Mouse (Mus musculus) cerebellum, adult (tissue): Measurements from ENCODE around the gene Cdh23.

Experiments used
- ATAC-seq: cut with Nextera tagmentation; 2 replicates; pipeline ENCODE4 v1.9.2; 2017; ENCODE audit warnings: mild to moderate bottlenecking, moderate library complexity, mixed read lengths; ENCODE audit not compliant: insufficient number of reproducible peaks, low FRiP score, low TSS enrichment

Gene Cdh23

GRCm38 (mm10) chr10:60644079-60644641 lies 52.1 kb downstream of the Cdh23 start:
- ATAC-seq = no peak

GRCm38 (mm10) chr10:60639291-60639690 lies 57.0 kb downstream of the Cdh23 start:
- 0 out of 2 replicates have a peak, but pooled peaks have one; percentile 12 for ATAC-seq

GRCm38 (mm10) chr10:60635568-60636295 lies 60.6 kb downstream of the Cdh23 start:
- no peak for ATAC-seq

GRCm38 (mm10) chr10:60634391-60634790 lies 61.9 kb downstream of the Cdh23 start:
- ATAC-seq = peak; percentile 51

- no peak for ATAC-seq
These were observed 70.2 kb downstream of the Cdh23 start for GRCm38 (mm10) chr10:60626086-60626485.

GRCm38 (mm10) chr10:60625511-60625910 lies 70.8 kb downstream of the Cdh23 start:
- no peak for ATAC-seq

GRCm38 (mm10) chr10:60624945-60625344 lies 71.3 kb downstream of the Cdh23 start:
- ATAC-seq = no peak

GRCm38 (mm10) chr10:60624217-60624708 lies 72.0 kb downstream of the Cdh23 start:
- no peak for ATAC-seq

GRCm38 (mm10) chr10:60622836-60623235 lies 73.5 kb downstream of the Cdh23 start:
- no peak for ATAC-seq

- no peak for ATAC-seq
These were observed 74.7 kb downstream of the Cdh23 start for GRCm38 (mm10) chr10:60621470-60622170.

- no peak for ATAC-seq
These were observed 80.4 kb downstream of the Cdh23 start for GRCm38 (mm10) chr10:60615898-60616297.

- no peak for ATAC-seq
These were observed 83.4 kb downstream of the Cdh23 start for GRCm38 (mm10) chr10:60612893-60613292.

GRCm38 (mm10) chr10:60607166-60607565 lies 89.1 kb downstream of the Cdh23 start:
- no peak for ATAC-seq

GRCm38 (mm10) chr10:60606661-60607060 lies 89.6 kb downstream of the Cdh23 start:
- no peak for ATAC-seq

- no peak for ATAC-seq
These were observed 94.1 kb downstream of the Cdh23 start for GRCm38 (mm10) chr10:60602235-60602634.

GRCm38 (mm10) chr10:60595166-60595565 lies 101.1 kb downstream of the Cdh23 start:
- peak; percentile 46; the same call in 1 of the 2 replicates for ATAC-seq

GRCm38 (mm10) chr10:60592881-60593575 lies 103.3 kb downstream of the Cdh23 start:
- ATAC-seq = no peak

- ATAC-seq = no peak
These were observed 105.0 kb downstream of the Cdh23 start for GRCm38 (mm10) chr10:60591281-60591680.

- ATAC-seq = no peak
These were observed 106.0 kb downstream of the Cdh23 start for GRCm38 (mm10) chr10:60590241-60590640.

GRCm38 (mm10) chr10:60585691-60586090 lies 110.6 kb downstream of the Cdh23 start:
- ATAC-seq = no peak

GRCm38 (mm10) chr10:60582956-60583355 lies 113.3 kb downstream of the Cdh23 start:
- ATAC-seq = no peak
